Mouse (Mus musculus) myocyte (in vitro differentiated cells): ENCODE data around the gene Adcy7.

Experiments
- CEBPB ChIP-seq: IDR thresholded peaks from 2 replicates; pipeline ENCODE4 v1.6.1; 2011; ENCODE audit warnings: mild to moderate bottlenecking, moderate library complexity; ENCODE audit not compliant: poor library complexity, insufficient read depth, severe bottlenecking
- E2F4 ChIP-seq: IDR thresholded peaks from one replicate; pipeline ENCODE4 v1.6.1; 2011; ENCODE audit warnings: mild to moderate bottlenecking, control low read depth, moderate library complexity; ENCODE audit not compliant: insufficient read depth
- MAX ChIP-seq: IDR thresholded peaks from one replicate; pipeline ENCODE4 v1.6.1; 2011; ENCODE audit warnings: low read depth, mild to moderate bottlenecking, control low read depth
- POLR2A ChIP-seq: IDR thresholded peaks from one replicate; pipeline ENCODE4 v1.6.1; 2011; ENCODE audit warnings: low read depth, mild to moderate bottlenecking, control low read depth, moderate library complexity; ENCODE audit not compliant: insufficient read length
- POLR2AphosphoS2 ChIP-seq: IDR thresholded peaks from one replicate; pipeline ENCODE4 v1.6.1; 2011; ENCODE audit warnings: low read depth, control low read depth; ENCODE audit not compliant: insufficient read length
- TCF12 ChIP-seq: IDR thresholded peaks from one replicate; pipeline ENCODE4 v1.6.1; 2011; ENCODE audit warnings: mild to moderate bottlenecking, control low read depth; ENCODE audit not compliant: poor library complexity, insufficient read depth, severe bottlenecking
- USF1 ChIP-seq: IDR thresholded peaks from one replicate; pipeline ENCODE4 v1.6.1; 2011; ENCODE audit warnings: low read depth, mild to moderate bottlenecking, control low read depth, moderate library complexity

DNA sequence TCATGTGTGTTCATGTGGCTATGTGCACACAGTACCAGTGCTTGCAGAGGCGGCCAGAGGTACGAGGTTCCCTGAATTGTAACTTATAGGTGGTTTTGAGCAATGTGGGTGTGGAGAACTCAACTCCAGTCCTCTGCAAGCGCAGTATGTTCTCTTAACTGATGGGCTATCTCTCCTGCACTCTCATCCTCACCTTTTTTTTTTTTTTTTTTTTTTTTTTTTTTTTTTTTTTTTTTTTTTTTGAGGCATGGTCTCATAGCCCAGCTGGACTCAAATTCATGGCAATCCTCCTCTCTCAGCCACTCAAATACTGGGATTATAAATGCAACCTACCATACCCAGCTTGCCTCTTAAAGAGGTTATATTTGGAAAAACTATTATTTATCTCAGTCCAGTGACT, 58.6 kb downstream of the Adcy7 start:
- no peak for TF ChIP-seq POLR2A
- TF ChIP-seq TCF12, result no peak
- no peak for TF ChIP-seq CEBPB
- no peak for TF ChIP-seq USF1
- peak; percentile 41 for TF ChIP-seq POLR2AphosphoS2
- no peak for TF ChIP-seq E2F4
- no peak for TF ChIP-seq MAX
